Mouse (Mus musculus) myocyte (in vitro differentiated cells): ENCODE measurements at regions not wholly inside any gene's neighbourhood (a gene's known extent, or its start where the extent isn't known, plus 50 kb on each side); places are given as distances from the start of the nearest gene placed in this dataset.

ENCODE experiments used
- E2F4 ChIP-seq: IDR thresholded peaks from one replicate; pipeline ENCODE4 v1.6.1; 2011; ENCODE audit warnings: mild to moderate bottlenecking, control low read depth, moderate library complexity; ENCODE audit not compliant: insufficient read depth
- POLR2A ChIP-seq: IDR thresholded peaks from one replicate; pipeline ENCODE4 v1.6.1; 2011; ENCODE audit warnings: low read depth, mild to moderate bottlenecking, control low read depth, moderate library complexity; ENCODE audit not compliant: insufficient read length
- USF1 ChIP-seq: IDR thresholded peaks from one replicate; pipeline ENCODE4 v1.6.1; 2011; ENCODE audit warnings: low read depth, mild to moderate bottlenecking, control low read depth, moderate library complexity

- TF ChIP-seq POLR2A, result no peak
- no peak for TF ChIP-seq USF1
- no peak for TF ChIP-seq E2F4
These were observed 729.2 kb upstream of the Cited2 start for GRCm38 (mm10) chr10:16993789-16994188.
